Mouse (Mus musculus): ENCODE data around the gene Acvr1.

Gene Acvr1

DNA sequence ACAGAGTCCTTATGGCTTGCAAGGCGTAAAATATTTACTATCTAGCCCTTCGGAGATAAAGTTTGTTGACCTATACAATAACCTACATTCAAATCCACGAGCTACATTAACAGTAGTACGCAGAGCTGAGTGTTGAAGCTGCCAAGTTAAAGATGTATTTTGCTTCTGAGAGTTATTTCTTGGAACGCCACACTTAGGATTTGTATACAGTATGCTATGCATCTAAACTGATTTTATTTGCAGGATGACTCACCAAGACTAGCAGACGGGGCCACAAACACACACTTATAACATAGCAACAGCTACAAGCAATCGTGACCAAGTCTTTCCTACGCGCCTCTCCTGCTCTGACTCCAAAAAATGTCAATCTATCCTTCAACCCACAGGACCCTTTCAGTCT, 46.2 kb downstream of the Acvr1 start:
- DNase-seq (ENCODE audit: low read depth, low spot score) = no peak

DNA sequence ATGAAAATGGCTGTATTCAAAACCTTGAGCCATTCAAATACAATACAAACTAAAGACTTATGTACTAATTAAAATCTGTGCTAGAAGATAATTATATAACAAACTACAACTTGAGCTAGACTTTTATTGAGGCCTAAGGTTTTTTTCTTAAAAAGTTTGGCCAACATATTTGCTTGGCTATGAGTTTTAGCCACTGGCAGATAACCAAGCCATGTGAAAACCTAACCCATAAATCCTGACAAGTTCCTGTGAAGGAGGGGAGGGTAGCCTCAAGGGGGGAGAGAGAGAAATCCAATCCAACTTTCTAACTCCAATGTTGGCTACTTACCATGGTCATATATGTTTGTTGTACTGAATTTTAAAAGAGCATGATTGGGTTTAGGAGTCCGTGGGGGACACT, 48.4 kb downstream of the Acvr1 start:
- no peak for DNase-seq (ENCODE audit: low read depth, low spot score)

DNA sequence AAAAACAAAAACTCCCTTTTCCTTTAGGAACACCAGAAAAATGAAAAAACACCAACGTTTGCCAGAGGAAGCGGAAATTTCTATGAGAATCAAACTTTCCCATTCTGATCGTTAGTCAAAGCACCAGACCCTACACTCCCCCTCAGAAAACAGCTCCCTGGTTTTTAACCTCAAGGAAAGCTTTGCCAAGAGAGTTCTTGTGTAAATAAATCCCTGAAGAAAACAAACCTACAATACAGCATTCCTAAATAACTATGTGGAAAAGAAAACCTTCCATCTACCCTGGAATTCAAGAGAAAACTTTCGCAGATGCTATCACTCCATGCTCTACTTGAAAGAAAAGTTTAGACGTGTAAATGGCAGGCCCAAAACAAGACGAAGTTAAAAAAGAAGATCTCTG, 50.0 kb downstream of the Acvr1 start:
- DNase-seq (ENCODE audit: low read depth, low spot score) = no peak

DNA sequence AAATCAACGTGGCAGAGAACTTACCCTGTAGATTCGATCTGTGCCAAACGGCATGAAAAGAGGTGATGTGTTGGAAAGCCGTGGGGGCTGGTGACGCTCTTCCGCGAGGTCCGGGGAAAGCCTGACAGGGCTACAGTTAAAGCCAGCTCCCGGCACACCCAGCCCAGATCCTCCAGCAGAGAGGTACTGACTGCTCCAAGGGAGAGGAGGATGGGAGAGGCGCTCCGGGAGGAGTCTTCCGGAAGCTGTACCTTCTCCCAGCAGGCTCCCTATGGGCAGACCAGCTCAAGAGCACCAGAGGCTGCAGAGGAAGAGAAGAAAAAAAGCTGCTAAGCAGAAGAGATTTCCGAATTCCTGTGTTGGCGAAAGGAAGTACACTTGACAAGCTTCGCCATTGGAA, 51.0 kb downstream of the Acvr1 start:
- no peak for DNase-seq (ENCODE audit: low read depth, low spot score)

DNA sequence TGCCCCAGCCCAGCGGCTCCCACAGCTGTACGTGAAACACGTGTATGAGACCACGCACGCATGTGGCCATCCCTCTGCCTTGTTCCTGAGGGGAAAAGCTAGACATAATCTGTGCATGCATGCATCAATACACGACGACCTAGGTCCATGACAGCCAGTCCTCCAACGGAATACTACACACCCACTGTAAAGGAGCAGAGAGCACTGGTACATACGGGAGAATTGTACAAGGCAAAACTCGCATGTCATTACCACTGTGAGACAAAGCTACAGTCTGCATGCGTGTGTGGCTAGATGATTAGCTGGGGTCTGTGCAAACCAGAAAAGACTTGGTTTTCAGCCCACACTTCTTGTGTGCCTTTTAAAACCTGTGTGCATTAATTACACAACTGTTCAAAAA, 52.5 kb downstream of the Acvr1 start:
- no peak for DNase-seq (ENCODE audit: low read depth, low spot score)

DNA sequence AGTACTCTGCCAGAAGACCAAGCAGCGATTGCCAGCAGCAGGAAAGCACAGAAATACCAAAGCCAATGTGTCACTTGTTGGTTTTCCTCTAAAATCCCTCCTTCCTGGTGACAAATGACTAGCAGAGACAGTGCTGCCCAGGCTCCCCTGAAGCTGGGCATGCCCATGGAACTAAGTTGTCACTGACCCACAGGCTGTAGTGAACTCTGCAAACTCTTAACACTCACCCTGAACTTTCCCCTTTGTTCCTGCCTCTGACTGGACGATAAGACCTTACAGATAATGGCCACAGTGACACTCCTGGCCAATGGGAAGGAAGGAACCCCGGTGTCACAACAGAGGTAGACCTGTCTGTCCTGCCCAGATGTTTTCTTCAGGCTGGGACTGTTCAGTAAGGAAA, 53.7 kb downstream of the Acvr1 start:
- no peak for DNase-seq (ENCODE audit: low read depth, low spot score)

DNA sequence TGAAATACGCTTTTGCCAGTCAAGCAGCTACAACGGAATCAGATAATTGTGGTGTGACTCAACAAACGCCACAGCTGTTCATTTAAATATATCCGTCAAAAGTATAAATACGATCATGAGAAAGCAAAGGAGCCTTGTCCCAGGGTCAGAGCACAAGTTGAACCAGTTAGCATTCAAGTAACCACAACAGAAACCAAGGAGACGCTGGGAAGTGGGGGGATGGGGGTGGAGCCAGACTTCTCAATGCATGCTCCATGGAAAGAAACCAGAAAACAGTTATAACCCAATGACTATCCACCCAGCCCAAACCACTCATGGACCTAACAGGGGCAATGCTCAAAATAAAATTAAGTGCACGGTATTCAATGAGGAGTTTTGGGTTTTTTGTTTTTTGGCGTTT, 56.8 kb downstream of the Acvr1 start:
- no peak for DNase-seq (ENCODE audit: low read depth, low spot score)

DNA sequence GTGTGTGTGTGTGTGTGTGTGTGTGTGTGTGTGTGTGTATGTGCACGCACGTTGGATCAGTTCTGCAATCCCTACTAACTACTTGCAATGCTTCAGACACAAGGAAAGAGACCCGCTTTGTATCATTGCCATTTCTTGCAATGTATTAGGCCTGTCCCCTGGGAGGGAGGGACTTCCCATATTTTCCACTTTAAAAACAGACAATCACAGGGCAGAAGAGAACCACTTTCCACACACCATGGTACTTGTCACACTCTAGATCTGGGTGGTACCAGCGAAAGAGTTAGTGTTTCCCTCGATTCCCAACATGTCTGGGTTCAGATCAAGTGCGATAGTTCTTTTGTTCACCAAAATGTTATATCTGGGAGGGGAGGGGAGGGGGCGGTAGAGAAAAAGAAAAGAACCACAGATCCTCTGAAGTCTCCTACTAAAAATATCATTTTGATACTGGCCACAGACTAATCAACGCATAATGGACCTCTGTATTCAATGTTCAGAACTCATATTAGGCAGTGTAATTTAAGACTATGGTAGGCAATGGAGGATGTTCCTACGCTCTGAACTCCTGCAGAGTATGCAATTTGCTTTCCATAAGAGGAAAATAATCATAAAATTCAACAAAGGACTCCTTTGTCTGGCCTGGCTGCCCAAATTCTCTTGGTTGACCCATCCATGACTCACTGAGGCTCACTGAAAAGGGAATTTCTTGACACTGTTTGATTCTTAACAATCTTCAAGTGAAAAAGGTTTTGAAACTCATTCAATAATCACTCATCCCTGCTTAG, 61.5 kb downstream of the Acvr1 start:
- no peak for DNase-seq (ENCODE audit: low read depth, low spot score)

DNA sequence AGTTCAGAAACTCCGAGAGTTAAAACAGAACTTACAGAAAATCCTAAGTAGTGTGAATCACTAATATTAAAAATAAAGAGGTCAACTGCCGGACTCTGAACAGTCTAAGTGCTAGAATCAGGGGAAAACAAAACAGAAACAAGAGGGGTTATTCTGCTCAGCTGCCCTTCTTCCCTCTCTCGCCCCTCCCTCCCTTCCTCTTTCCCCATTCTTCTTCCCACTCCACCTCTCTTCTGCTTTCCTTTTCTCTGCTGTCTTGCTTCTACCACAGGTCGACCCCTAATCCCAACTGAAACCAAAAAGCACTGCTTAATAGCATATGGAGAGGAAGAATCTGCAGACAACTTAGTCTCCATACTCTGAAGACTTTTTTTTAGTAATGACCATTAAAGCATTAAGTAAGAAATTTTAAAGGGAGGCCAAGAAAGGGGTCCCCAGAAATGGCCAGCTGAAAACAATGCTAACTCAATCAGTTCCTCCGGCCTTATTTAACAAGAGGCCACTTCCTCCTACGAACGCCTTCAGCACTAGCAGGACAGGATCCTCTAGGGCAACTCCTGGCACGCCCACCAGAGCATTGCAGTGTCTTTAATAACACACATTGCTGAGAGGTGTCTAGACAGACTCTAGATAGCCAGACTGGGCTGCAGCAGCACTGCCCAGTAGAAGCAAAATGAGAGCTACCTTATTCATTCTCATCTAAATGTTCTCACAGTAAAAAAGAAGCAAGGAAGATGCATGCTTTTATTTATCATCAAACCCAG, 70.1 kb downstream of the Acvr1 start:
- DNase-seq (ENCODE audit: low read depth, low spot score) = no peak

DNA sequence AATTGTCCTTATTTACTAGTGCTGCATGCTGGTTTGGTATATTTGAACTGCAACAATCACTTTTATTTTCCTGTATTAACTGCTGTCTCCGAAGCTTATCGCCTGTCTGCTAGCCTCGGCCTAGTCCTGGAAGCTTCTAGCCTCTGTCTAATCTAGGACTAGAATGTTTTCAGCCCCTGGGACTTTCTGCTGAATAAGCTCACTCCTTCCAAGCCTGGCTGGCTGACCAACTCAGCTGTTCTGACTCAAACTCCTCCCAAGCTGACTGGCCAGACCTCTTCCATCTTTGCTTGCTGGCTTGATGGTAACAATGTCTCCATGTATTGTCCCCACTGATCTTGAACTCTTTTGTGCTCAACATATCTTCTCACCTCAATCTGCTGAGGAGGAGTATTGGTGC, 71.7 kb downstream of the Acvr1 start:
- no peak for DNase-seq (ENCODE audit: low read depth, low spot score)

DNA sequence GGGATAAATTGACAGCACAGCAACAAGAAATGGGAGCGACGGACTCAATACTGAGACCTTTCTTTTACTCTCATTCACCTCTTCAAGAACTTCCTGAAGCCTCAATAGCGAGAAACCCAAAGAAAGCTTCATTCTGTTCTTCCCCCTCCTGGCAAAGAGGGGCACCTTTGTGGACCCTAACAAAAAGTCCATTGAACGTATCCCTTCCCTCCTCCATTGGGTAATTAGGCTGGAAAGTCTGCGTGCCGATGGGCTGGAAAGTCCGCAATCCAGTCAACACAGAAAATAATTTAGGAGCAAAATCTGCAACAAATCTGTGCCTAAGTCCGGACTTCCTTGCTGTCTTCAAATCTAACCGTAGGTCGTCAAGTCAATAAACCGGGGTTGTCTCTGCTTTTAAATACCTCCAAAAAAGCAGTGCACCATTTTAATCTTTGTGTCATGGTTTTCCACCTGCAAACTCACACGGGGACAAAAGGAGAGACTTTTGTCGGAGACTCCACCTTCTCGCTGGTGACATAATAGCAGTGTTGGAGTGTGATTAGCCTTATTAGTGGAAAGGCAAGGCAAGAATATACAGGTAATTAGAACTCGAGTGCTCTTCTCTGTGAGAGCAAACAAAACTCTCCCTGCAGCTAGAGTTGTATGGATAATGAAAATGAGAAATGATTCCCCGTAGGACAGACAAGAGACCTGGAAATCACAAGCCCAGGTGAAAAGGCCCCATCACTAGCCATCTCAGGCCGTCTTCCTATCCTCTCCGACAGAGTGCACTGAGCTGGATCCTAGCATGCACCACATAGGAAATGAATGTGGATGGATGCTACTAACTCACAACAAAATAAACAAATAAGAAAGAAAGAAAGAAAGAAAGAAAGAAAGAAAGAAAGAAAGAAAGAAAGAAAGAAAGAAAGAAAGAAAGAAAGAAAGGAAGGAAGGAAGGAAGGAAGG, 73.0 kb downstream of the Acvr1 start:
- DNase-seq (ENCODE audit: low read depth, low spot score) = no peak

DNA sequence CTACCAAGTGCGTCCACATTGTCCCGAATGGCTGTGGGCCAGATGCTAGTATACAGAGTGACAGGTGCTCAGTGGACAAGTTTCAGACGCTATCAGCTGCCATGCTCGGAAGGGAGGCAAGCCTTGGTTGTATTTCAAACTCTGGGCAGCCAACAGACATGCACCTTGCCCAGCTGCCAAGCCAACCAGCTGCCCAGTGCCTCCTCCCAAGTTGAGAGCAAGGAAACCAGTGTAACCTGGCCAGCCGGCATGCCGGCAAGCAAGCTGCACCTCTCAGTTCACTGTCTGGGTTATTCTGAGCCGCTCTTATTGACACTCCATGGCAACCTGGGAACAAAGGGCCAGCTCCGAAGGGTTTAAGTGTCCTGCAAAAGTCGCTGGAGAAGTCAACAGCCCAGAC, 77.7 kb downstream of the Acvr1 start:
- no peak for DNase-seq (ENCODE audit: low read depth, low spot score)

DNA sequence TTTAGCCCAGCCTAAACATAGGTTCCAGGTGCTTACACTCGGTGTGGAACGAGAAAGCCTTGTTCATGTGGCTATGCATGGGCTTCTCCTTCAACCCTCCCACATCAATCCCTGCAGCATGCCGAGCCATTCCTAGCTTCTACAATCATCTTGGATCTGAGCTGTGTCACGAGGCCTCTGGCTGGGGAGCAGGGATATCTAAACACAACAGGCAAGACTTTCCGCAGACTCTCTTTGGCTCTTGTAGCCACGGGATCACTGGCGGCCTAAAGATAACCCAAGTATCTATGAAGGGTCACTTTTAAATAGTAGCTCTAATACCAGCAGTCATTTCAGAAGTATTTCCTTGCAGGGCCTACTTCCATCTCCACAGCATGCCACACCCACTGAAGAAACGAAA, 78.6 kb downstream of the Acvr1 start:
- no peak for DNase-seq (ENCODE audit: low read depth, low spot score)

DNA sequence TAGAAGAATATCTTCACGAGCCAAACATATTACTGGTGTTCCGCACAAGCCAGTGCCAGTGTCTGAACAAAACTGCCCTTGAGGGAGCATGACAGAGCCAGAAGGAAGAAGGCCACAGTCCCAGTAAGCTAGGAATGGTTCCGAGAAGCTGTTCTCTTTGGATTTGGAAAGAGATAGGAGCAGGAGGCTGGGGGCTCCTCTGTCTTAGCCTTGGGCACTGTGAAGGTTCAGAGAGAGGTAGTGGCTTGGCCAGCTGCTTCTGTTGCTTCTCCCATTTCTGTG, 79.7 kb downstream of the Acvr1 start:
- no peak for DNase-seq (ENCODE audit: low read depth, low spot score)

DNA sequence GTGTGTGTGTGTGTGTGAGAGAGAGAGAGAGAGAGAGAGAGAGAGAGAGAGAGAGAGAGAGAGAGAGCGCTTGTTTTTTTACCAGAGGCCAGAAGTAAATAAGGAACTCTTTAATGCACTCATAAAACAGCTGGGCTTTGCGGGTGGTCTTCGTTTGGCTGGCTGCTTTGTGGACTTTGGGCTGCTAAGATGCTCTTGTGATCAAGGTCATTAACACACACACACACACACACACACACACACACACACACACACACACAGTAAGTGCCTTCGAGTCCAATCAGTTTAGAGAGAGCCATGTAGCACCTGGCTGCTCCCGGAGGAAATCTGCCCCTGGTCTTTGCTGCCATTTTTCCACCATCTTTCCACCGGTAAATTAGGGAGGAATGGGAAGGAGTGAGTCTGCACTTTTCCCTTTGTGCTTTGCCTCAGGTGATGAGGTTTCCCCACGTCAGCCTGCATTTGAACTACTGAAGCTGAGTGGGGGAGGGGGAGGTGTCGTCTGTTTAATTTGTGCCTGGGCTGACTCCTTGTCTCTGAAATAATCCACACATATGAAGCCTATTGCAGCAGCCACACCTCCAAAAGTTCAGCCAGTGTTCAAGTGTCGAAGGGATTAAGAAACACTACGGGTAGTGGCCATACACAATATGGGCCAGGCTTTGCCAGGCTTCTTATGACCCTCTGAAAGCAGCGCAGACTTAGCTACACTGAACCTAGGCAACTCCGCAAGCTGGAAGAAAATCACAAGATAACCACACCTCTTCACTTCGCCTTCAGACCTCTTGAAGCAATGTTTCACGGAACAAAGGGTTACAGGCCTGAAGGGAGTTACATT, 80.3 kb downstream of the Acvr1 start:
- no peak for DNase-seq (ENCODE audit: low read depth, low spot score)

DNA sequence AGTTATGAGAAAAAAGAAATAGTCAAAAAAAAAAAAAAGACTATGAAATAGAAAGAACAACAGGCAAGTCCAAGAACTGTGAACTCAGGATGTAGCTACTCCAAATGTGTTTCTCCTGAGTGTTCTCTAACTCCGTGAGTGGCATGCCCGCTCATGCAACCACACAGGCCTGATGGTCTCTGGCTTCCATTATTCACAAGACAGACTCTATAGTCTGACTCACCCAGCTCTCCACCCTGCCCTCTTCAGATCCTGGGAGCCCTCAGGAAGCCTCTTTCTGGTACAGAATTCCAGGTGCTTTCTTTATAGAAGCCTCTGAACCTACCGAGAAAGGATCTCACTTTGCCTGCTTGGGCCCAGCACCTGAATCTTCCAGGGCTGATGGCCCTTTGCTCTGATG, 81.3 kb downstream of the Acvr1 start:
- no peak for DNase-seq (ENCODE audit: low read depth, low spot score)

DNA sequence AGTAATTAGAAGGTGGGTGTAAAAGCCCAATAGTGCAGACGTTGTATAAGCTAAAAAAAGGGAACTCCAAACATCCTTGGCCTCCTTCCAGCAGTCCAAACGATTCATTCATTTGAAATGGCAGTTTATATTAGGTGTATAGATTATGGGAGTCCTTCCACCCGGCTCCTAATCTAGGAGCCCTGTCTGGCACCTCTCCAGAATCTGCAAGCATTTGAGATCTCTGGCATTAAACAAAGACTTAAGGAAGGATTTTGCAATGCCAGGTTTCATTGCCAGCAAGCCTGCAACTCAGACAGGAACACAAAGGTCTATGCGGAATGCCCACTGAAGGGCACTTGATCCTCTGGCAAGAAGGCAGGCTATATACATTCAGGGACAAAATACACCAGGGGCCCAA, 81.8 kb downstream of the Acvr1 start:
- DNase-seq (ENCODE audit: low read depth, low spot score) = no peak

DNA sequence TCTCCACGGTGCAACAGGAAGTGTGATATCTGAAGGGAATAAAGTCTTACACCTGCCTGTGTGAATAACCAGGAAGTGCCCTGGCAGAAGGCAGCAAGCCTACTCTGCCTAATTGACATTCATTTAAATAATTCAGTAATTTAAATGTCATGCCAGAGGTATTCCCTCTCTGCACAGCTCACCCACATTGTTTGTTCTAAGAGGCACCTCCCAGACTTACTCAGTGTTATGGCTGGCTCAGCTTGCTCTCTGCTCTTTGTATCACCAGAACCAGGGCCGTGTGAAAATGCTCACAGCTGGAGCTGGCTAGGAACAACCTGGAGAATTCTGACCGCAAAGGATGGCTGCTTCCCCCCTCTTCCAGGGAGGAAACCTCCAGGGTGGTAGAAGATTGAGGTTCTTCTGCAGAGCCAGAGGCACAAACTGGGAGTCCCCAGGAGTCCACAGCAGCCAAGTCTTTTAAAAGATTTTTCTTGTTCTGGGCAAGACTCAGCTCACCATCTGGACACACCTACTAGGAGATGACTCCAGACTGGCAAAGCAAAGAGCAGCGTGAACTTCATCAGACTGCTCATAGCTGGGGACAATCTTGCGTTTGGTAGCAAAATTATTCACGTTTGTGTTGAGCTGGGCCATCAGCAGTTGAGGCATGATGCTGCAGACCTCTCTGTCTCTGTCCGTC, 82.5 kb downstream of the Acvr1 start:
- DNase-seq (ENCODE audit: low read depth, low spot score) = no peak

DNA sequence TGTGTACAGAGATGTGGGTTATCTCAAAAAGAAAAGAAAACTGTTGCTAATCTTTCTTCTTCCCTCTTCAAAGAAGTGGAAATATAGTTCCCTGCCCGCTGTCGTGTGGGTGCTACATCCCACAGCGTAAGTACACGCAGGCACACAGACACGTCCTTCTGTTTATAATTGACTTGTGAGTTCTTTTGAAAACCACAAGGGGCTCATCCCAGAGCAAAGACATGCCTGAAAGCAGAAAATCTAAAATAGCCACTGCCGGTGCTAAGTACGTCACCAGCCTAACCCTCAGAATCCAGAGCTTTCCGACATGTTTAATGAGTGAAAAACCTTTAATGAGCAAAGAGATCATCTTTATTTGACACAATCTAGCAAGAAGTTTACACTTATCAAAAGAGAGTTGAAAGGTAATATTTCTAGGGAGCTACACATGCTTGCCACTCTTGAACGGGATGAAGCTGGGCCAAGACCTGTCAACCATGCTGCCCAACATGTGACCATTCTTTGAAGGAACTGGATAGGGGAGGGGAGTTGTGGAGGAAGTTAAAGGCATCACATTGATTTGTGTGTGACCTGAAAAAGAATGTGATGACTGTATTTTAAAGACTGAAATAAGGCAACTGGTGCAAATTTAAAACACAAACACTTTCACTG, 85.4 kb downstream of the Acvr1 start:
- DNase-seq (ENCODE audit: low read depth, low spot score) = peak; percentile 42

DNA sequence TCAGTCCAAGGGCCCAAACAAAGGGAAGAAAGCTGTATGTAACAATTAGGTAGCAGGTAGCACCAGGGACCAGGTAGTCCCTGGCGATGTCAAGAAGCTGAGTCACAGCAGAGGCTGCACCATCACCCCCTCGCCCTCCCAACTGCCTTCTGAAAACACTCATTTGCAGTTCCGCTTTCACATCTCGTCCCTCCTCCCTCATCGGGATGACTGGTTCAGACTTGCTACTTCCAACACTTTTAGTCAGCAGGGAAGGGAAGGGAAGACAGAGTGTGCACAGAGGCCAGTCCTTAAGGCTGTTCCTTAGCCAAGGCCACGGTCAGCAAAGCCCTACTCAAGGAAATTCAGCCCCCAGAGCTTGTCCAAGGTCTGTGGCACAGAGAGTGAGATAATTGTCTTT, 86.2 kb downstream of the Acvr1 start:
- DNase-seq (ENCODE audit: low read depth, low spot score) = no peak

Data from CD4-positive helper T cell, adult 2 months (primary cell).